Mouse (Mus musculus): ENCODE measurements at regions not wholly inside any gene's neighbourhood (a gene's known extent, or its start where the extent isn't known, plus 50 kb on each side); places are given as distances from the start of the nearest gene placed in this dataset.

DNA sequence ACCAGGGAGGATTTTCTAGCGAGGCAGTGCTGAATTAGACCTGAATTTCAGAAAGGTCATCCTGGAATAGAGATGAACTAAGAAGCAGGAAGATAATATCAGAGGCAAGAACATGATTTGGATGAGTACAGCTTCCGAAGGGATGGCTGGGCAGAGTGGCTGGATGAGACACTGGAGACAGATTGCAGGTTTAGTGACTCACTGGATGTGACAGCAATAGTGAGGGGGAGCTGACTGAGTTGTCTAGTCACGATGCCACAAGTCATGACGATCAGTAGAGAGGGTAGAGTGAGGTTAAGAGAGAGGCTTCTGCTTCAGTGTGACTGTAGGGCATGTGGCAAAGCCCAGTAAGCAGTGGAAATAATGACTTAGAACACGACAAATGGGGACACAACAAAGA lies 181.3 kb upstream of the Npy start:
- TF ChIP-seq EP300 (IDR thresholded peaks at IDR 0.05) (no peak), CTCF (IDR thresholded peaks at IDR 0.05) (no peak)

Measured in lung, postnatal 0 days (tissue).